In genomic region chr17:7902362-7902761, GRCm38 (mm10) we compare ENCODE assay signal across 11 mouse cellular contexts. TPM values are rescaled to one million over a fixed set of nuclear protein-coding genes. Genes with fewer than 3 reads are reported as not detected.
DNase-seq lines count a peak whose midpoint lies in the region; ATAC-seq and TF ChIP-seq lines count a peak whose summit lies in the region.
"Had no signal": no experiment of that assay in that cellular context is flagged by ENCODE, and none has a peak within 500 bp of the region (broad histone marks: within the 10 kb centered on the region; RNA-seq: fewer than 3 reads in every experiment).

No protein-coding gene starts in this region.

- no peak for TF ChIP-seq CTCF in left cerebral cortex, adult 2 months (IDR thresholded peaks at IDR 0.05)

- H3K4me1 ChIP-seq in intestine, embryonic 16.5 days (ENCODE audit: control insufficient read depth, insufficient read depth, low read length): no peaks in the 10 kb centered on the region
- H3K4me1 ChIP-seq: heart, embryonic 15.5 days; stomach, embryonic 15.5 days had no signal

- no peaks in the 10 kb centered on the region for H3K36me3 ChIP-seq in splenic B cell, adult 2 months (ENCODE audit: control insufficient read depth, insufficient read depth, low read length, poor library complexity, severe bottlenecking)
- no peaks in the 10 kb centered on the region for H3K36me3 ChIP-seq in intestine, embryonic 16.5 days (ENCODE audit: control insufficient read depth, insufficient read depth, low read length)
- H3K36me3 ChIP-seq: heart, embryonic 15.5 days; stomach, embryonic 15.5 days had no signal

- no peaks in the 10 kb centered on the region for H3K27me3 ChIP-seq in splenic B cell, adult 2 months (ENCODE audit: control insufficient read depth, insufficient read depth, low read length, poor library complexity, severe bottlenecking)
- no peaks in the 10 kb centered on the region for H3K27me3 ChIP-seq in intestine, embryonic 16.5 days (replicated peaks; ENCODE audit: control insufficient read depth, insufficient read depth, low read length)
- H3K27me3 ChIP-seq: heart, embryonic 15.5 days; stomach, embryonic 15.5 days had no signal

- intact Hi-C loops in left cerebral cortex, postnatal 36 days (cut with DNase I): no loop called here
- intact Hi-C loops in left cerebral cortex, adult 2 months (cut with DNase I): no loop called here

- no peak overlapping the region for H3K27ac ChIP-seq in left cerebral cortex, adult 2 months
- no peak overlapping the region for H3K27ac ChIP-seq in intestine, embryonic 16.5 days (ENCODE audit: low read length)
- H3K27ac ChIP-seq: heart, embryonic 15.5 days; stomach, embryonic 15.5 days had no signal

- 73% methylated on average over 3 of the region's 3 CpGs for WGBS in intestine, embryonic 16.5 days

- no peak overlapping the region for H3K9ac ChIP-seq in intestine, embryonic 16.5 days (ENCODE audit: low read depth, low read length)
- H3K9ac ChIP-seq: heart, embryonic 15.5 days; stomach, embryonic 15.5 days had no signal

- ATAC-seq in intestine, embryonic 16.5 days: no peak

- H3K4me3 ChIP-seq in left cerebral cortex, adult 2 months: no peak overlapping the region
- no peak overlapping the region for H3K4me3 ChIP-seq in intestine, embryonic 16.5 days (ENCODE audit: low read length)
- H3K4me3 ChIP-seq: heart, embryonic 15.5 days; stomach, embryonic 15.5 days had no signal

- H3K4me2 ChIP-seq in intestine, embryonic 16.5 days (ENCODE audit: low read depth, low read length): no peak overlapping the region
- H3K4me2 ChIP-seq: heart, embryonic 15.5 days; stomach, embryonic 15.5 days had no signal

- peak; percentile 10 to 15 for DNase-seq in left cerebral cortex, postnatal 36 days (ENCODE audit: low spot score in 2 of 2)
- DNase-seq in left cerebral cortex, adult 2 months (ENCODE audit: extremely low spot score in 1 of 2, low spot score in 2 of 2): no peak
- DNase-seq in T-cell, adult 2 months (ENCODE audit: low spot score): peak; percentile 89
- peak; percentile 67 for DNase-seq in lung, postnatal 36 days
- peak; percentile 92 for DNase-seq in splenic B cell, adult 2 months (ENCODE audit: low read depth, low spot score)
- no peak for DNase-seq in urinary bladder, postnatal 10 days (ENCODE audit: low spot score)
- DNase-seq in MN1 (ENCODE audit: low spot score): no peak
- DNase-seq: adrenal gland, postnatal 25 days had no signal

- H3K9me3 ChIP-seq in intestine, embryonic 16.5 days (ENCODE audit: control insufficient read depth, low read length): no peaks in the 10 kb centered on the region
- H3K9me3 ChIP-seq: heart, embryonic 15.5 days; stomach, embryonic 15.5 days had no signal

RNA-seq across cellular contexts. Expression of gene Tagap, which starts 23.4 kb away (rescaled TPM):
- 1 to 10 TPM; 5.5 to 6.0 TPM for total RNA-seq in left cerebral cortex, postnatal 36 days (2021)
- 1 to 10 TPM; 4.6 to 6.0 TPM for total RNA-seq in left cerebral cortex, adult 2 months (2021)
- 1.6 and 1.7 TPM in 2 replicates for polyA plus RNA-seq in intestine, embryonic 16.5 days (2015; fragmentation: Nextera tagmentation; extraction: Ambion mirVana)

RNA-seq across cellular contexts. Expression of gene Rsph3a, which starts 43.1 kb away (rescaled TPM):
- 10 to 100 TPM; 39.6 to 45.4 TPM for total RNA-seq in left cerebral cortex, postnatal 36 days (2021)
- total RNA-seq in left cerebral cortex, adult 2 months (2021): 10 to 100 TPM; 31.7 to 39.7 TPM
- polyA plus RNA-seq in intestine, embryonic 16.5 days (2015; fragmentation: Nextera tagmentation; extraction: Ambion mirVana): 46.4 and 50.7 TPM in 2 replicates

Comparison
In these comparisons a context has a peak if more than half of its experiments do, and no peak if none do; other contexts are left out.
1. DNase-seq: peak in left cerebral cortex, postnatal 36 days (2 of 2), T-cell, adult 2 months (single experiment), lung, postnatal 36 days (single experiment) and splenic B cell, adult 2 months (single experiment); none in left cerebral cortex, adult 2 months (0 of 2), urinary bladder, postnatal 10 days (single experiment) and MN1 (single experiment).